Mouse (Mus musculus) forebrain, embryonic 16.5 days (tissue): ENCODE measurements around the gene 4921539E11Rik. TPM values are rescaled to one million over a fixed set of nuclear protein-coding genes. Genes with fewer than 3 reads are reported as not detected.

ENCODE experiments used
- polyA plus RNA-seq: library from polyadenylated mRNA; unstranded; fragments of >200 nt; fragmentation: Nextera tagmentation; extraction: Ambion mirVana; gene quantifications from 2 replicates; pipeline ENCODE4 v1.2.1, GENCODE M21; 2015

Gene 4921539E11Rik
- polyA plus RNA-seq, 1 experiment from 2014 or later, result not detected

Other genes with a start within 250 kb of the 4921539E11Rik start
- gene Mier1, start 176.5 kb downstream of the 4921539E11Rik start, polyA plus RNA-seq, result 34.0 and 38.7 TPM in 2 replicates
- gene Wdr78, start 176.3 kb downstream of the 4921539E11Rik start, polyA plus RNA-seq, result 3.8 and 4.6 TPM in 2 replicates
- 3.7 and 5.8 TPM in 2 replicates for gene Slc35d1, start 75.7 kb downstream of the 4921539E11Rik start, polyA plus RNA-seq
- gene Oma1, start 22.9 kb upstream of the 4921539E11Rik start, polyA plus RNA-seq, result 15.1 and 21.6 TPM in 2 replicates